Mouse (Mus musculus) midbrain, embryonic 10.5 days (tissue): Measurements from ENCODE around the gene Sh2b2. TPM values are rescaled to one million over a fixed set of nuclear protein-coding genes. Genes with fewer than 3 reads are reported as not detected.

ENCODE experiments used
- DNase-seq: peaks from one replicate; pipeline ENCODE4 v3.0.0-alpha.2; 2017; ENCODE audit warnings: low spot score
- H3K27ac ChIP-seq: fragments of 300-500 bp; sonication (generic); replicated peaks from 2 replicates; pipeline ENCODE4 v1.5.1; 2016; ENCODE audit warnings: mild to moderate bottlenecking
- H3K27me3 ChIP-seq: fragments of 300-500 bp; sonication (generic); 2 replicates; pipeline ENCODE4 v1.6.1; 2016; ENCODE audit warnings: low read depth, mild to moderate bottlenecking; ENCODE audit not compliant: poor library complexity, severe bottlenecking
- H3K36me3 ChIP-seq: fragments of 300-500 bp; sonication (generic); 2 replicates; pipeline ENCODE4 v1.6.1; 2016; ENCODE audit warnings: mild to moderate bottlenecking, moderate library complexity
- H3K4me1 ChIP-seq: fragments of 300-500 bp; sonication (generic); 2 replicates; pipeline ENCODE4 v1.6.1; 2016
- H3K4me3 ChIP-seq: fragments of 300-500 bp; sonication (generic); 2 replicates; pipeline ENCODE4 v1.5.1; 2016; ENCODE audit warnings: mild to moderate bottlenecking, moderate library complexity
- H3K9me3 ChIP-seq: fragments of 300-500 bp; sonication (generic); replicated peaks from 2 replicates; pipeline ENCODE4 v1.6.1; 2016; ENCODE audit warnings: mild to moderate bottlenecking
- WGBS: fragments of 180-500 bp; shearing (Covaris S2); methylation state at CpG from one replicate; pipeline ENCODE4 v1.1.7; 2016; 5-methylcytosine and 5-hydroxymethylcytosine counted together
- polyA plus RNA-seq: library from polyadenylated mRNA; unstranded; fragments of >200 nt; fragmentation: Nextera tagmentation; extraction: Ambion mirVana; gene quantifications from 2 replicates; pipeline ENCODE4 v1.2.1, GENCODE M21; 2016

Gene Sh2b2
- polyA plus RNA-seq = 13.2 and 13.7 TPM in 2 replicates

DNA sequence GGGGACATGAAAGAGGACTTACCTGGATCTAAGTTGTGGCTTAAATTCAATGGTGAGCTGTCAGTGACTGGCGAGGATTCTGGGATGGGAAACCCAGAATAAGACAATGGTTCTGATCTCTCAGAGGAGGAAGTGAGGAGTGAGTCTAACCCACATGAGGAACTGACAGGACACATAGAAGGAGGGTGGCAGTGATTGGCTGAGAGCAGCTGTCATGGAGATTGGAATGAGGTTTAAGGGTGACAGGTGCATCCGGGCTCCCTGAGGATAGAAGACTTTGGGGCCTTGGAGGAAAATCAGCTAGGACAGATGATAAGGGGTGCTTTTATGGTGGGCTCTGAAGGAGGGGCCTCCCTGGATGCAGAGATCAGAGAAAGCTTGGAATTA is at the start of gene Sh2b2:
Gene Sh2b2, minus strand, starts transcription at position 105 of the 387 bp plus-strand sequence.
- peak within 1 kb of the TSS; percentile 68 for H3K4me3 ChIP-seq
- H3K9me3 ChIP-seq = no peaks in the 10 kb centered on the region
- peaks cover 22% of the 10 kb centered on the region for H3K36me3 ChIP-seq
- 80% methylated on average over 2 of the region's 2 CpGs for WGBS
- H3K4me1 ChIP-seq = peaks cover 50% of the 10 kb centered on the region
- H3K27me3 ChIP-seq = peaks cover 9% of the 10 kb centered on the region
- DNase-seq = no peak
- peak within 1 kb of the TSS; percentile 90 for H3K27ac ChIP-seq

DNA sequence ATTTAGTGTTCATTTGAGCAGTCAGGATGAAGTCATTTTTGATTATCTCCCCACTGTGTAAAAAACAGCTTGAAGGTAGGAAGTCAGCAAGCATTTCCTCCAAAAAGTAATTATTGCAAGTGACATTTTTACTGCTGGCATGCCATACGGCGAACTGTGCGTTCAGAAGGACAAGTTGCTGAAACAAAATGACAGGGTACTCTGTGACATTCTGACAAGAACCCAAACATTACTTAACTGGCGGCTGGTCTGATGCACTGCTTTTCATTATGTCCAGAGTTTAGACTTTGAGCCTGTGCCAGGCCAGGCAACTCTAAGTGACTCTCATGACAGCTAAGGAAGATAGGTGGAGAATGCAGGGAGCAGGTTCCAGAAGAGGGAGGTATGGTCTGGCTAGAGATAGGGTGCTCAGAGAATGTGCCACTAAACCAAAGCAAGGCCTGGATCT is 46.6 kb upstream of the Sh2b2 start:
- 94% methylated on average over 4 of the region's 4 CpGs for WGBS
- Histone ChIP-seq H3K4me3 (no peak overlapping the region), H3K27ac (no peak overlapping the region), H3K36me3 (peaks cover 93% of the 10 kb centered on the region), H3K4me1 (no peaks in the 10 kb centered on the region), H3K27me3 (no peaks in the 10 kb centered on the region), H3K9me3 (no peaks in the 10 kb centered on the region)
- DNase-seq = no peak

DNA sequence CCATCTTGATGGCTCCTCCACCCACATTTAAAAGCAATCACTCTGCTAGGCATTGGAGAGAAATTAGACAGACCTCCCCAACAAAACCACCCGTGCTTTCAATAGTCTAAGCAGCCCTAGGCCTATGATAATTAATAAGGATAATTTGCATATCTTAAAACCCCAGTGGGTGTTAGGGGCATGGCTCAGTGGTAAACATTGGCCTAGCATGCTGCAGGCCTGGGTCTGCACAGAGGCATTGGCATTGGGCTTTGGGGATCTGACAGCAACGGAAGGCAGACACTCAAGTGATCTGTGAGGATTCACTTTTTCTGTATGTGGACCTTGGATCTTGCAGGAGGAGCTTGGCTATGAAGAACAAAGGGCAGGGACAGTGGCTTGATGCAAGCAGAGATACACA is 46.0 kb upstream of the Sh2b2 start:
- DNase-seq = no peak
- Histone ChIP-seq H3K27ac (no peak overlapping the region), H3K36me3 (peaks cover 93% of the 10 kb centered on the region), H3K4me1 (no peaks in the 10 kb centered on the region), H3K27me3 (no peaks in the 10 kb centered on the region), H3K4me3 (no peak overlapping the region), H3K9me3 (no peaks in the 10 kb centered on the region)
- 93% methylated on average over 2 of the region's 2 CpGs for WGBS

DNA sequence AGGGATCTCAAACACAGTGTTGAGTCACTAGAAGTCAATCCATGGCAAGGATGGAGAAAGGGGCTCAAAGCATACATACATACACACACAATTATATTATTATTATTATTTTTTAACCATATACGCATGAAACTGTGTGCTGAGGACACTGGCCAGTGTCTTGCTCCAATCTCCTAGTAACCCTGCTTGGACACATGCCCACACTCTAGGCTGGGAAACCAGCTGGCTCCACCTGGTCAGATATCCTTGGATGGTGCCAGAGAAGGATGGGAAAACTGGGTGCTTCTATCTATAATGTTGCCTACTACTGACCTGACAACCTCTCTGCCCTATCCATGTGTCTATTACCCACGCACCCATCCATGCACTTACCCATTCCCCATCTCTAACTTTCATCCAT is 45.2 kb upstream of the Sh2b2 start:
- peaks cover 92% of the 10 kb centered on the region for H3K36me3 ChIP-seq

DNA sequence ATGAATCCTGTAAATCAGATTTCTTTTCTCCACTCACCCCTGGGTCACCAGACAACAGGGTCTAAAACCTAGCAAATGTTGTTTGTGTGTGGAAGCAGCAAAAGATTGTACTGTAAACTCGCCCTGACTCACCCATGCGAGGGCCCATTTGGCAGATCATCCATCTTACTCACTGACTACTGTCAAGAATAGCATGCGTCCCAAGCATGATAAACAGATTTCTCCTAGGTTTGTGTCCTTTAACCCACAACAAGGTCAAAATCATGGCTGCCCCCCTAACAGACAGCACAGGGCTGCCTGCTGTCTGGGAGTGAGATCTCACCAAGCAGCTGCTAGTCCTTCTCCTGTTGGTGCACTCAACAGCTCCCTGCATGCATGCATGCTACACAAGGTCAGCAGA is 43.4 kb upstream of the Sh2b2 start:
- Histone ChIP-seq H3K4me3 (no peak overlapping the region), H3K4me1 (no peaks in the 10 kb centered on the region), H3K36me3 (peaks cover 92% of the 10 kb centered on the region), H3K9me3 (no peaks in the 10 kb centered on the region), H3K27ac (no peak overlapping the region), H3K27me3 (no peaks in the 10 kb centered on the region)
- WGBS = 96% methylated on average over 3 of the region's 3 CpGs
- no peak for DNase-seq

More for the DNA sequence above, 45.2 kb upstream of the Sh2b2 start:
- Histone ChIP-seq H3K27me3 (no peaks in the 10 kb centered on the region), H3K27ac (no peak overlapping the region), H3K9me3 (no peaks in the 10 kb centered on the region), H3K4me1 (no peaks in the 10 kb centered on the region), H3K4me3 (no peak overlapping the region)
- 93% methylated on average over 2 of the region's 2 CpGs for WGBS
- DNase-seq = no peak

DNA sequence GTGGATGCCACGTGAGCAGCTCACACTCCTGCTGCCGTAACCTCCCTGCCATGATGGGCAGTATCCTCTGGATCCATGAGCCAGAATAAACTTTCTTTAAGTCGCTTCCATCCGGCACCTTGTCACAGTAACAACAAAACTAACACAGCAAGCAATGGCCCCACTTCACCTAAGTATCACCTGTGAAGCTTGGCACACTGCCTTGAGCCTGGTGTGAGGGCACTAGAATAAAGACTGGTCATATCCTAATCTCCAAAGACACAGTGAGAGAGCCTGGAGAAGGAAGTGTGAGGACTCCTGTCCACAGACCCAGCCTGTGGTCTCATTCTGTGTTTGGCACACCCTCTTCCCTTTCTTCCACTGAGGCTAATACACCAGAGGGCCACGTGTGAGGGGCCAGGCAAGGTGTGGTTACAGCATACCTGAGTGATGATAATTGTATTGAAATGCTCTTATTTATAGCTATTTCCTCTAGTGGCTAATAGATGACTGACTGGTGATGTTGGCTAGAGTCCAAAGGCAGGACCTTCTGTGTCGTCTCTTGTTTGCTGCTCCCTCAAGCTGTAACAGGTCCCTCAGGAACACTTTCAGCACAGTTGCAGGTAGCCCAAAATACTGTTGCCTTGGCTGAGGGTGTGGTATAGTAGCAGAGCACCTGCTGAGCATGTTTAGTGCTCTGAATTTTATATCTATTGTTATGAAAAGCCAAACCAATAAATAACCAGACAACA is 42.2 kb upstream of the Sh2b2 start:
- Histone ChIP-seq H3K27me3 (no peaks in the 10 kb centered on the region), H3K4me1 (no peaks in the 10 kb centered on the region), H3K36me3 (peaks cover 94% of the 10 kb centered on the region), H3K27ac (no peak overlapping the region), H3K4me3 (no peak overlapping the region), H3K9me3 (no peaks in the 10 kb centered on the region)
- WGBS = 94% methylated on average over 6 of the region's 6 CpGs
- DNase-seq = no peak

DNA sequence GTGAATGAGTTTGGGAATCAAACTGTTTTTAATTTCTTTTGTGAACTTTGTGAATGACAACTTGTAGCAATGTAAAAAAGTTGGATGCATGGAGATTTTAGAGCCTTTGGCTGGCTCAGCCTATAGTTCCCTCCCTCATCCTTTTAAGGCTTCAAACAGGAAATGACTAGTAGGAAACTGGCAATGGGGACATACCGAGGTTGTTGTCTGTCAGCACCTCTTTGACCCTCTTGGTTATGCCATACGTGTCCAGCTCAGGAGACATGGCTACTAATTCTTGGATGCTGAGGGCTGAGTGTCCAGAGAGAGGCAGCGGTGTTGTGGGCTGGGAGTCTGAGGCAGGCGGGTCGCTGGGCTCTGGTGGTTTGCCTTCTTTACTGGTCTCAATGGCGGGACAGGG is 40.2 kb upstream of the Sh2b2 start:
- 91% methylated on average over 6 of the region's 6 CpGs for WGBS
- Histone ChIP-seq H3K36me3 (peaks cover 96% of the 10 kb centered on the region), H3K27ac (no peak overlapping the region), H3K27me3 (no peaks in the 10 kb centered on the region), H3K9me3 (no peaks in the 10 kb centered on the region), H3K4me3 (no peak overlapping the region), H3K4me1 (no peaks in the 10 kb centered on the region)
- DNase-seq = no peak

DNA sequence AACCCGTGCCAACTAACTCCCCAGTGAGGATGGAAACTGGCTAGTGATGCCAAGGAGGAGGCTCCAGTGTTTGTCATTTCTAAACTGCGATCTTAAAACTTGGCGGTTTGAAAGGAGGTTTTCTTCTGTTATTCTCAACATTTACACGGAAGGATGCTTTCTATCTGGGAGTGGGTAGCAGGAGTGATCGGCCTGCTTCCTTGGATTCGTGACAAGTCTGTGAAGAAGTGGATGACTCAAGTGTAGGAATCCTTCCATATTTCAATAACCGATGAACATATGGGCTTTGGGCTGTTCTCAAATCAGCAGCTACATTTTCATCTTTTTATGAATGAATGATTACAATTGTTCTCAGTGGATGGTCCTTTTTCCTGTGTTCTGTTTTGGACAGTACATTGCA is 38.8 kb upstream of the Sh2b2 start:
- no peaks in the 10 kb centered on the region for H3K9me3 ChIP-seq
- WGBS = 96% methylated on average over 7 of the region's 7 CpGs
- DNase-seq = no peak
- no peak overlapping the region for H3K4me3 ChIP-seq
- peaks cover 96% of the 10 kb centered on the region for H3K36me3 ChIP-seq
- H3K27me3 ChIP-seq = no peaks in the 10 kb centered on the region
- H3K27ac ChIP-seq = no peak overlapping the region
- H3K4me1 ChIP-seq = no peaks in the 10 kb centered on the region

DNA sequence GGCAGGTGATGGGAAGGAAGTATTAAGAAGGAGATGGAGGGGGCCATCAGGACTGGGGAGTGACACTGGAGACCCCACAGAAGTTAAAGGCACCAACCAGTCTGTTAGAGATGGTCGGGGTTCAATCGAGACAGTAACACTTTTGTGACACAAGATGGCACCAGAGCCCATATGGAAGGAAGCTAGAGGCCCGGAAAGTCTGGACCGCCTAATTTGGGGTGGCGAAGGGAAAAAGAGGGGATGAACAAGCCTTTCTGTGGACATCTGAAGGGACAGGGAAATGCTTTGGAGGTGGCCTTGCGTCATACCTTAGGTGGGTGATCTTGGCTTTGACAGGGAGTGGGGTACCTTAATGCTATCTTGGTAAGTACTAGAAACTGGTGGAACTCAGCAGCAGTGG is 35.0 kb upstream of the Sh2b2 start:
- Histone ChIP-seq H3K9me3 (no peaks in the 10 kb centered on the region), H3K4me3 (no peak overlapping the region), H3K4me1 (no peaks in the 10 kb centered on the region), H3K36me3 (peaks cover 100% of the 10 kb centered on the region), H3K27ac (no peak overlapping the region), H3K27me3 (no peaks in the 10 kb centered on the region)
- DNase-seq = no peak
- WGBS = 69% methylated on average over 6 of the region's 6 CpGs

DNA sequence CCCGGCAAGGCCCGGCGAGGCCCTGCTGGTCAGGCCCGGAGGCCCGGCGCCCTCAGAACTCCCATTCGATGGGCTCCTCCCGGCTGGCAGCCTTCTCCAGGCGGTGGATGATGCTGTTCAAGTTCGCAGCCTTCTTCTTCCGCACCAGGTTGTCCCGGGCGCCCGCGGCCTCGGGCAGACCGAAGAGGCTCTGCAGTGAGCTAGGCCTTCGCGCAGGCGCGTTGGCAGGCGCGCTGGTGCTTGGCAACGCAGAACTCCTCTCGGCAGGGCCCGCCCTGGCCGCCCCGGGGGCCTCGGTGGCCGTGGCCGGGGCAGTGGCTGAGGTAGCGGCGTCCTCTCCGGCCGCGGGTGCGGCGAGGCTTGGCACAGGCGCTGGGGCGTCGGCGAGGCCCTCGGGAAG is 28.4 kb upstream of the Sh2b2 start:
- Histone ChIP-seq H3K27ac (no peak overlapping the region), H3K4me1 (peaks cover 7% of the 10 kb centered on the region; the same call in 1 of the 2 replicates), H3K27me3 (no peaks in the 10 kb centered on the region), H3K36me3 (peaks cover 94% of the 10 kb centered on the region), H3K4me3 (no peak overlapping the region), H3K9me3 (no peaks in the 10 kb centered on the region)
- DNase-seq = no peak
- WGBS = 95% methylated on average over 43 of the region's 43 CpGs

DNA sequence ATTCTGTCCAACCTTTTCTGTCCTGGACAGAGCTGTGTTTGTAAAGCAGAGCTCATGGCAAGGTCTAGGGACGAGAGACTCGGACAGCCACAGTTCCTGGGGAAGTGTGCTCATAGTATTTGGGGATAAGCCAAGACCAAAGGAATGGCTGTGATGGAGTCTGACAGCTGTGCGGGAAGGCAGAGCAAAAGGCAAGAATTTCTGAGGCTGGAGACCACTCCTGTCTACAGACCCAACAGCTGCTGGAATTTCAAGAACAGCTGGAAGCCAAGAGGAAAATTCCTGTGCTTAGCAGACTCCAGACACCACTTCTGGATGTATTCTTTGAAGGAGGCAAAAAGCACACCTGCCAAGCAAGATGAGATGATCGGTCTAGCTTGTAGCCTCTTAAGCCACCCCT is 23.6 kb upstream of the Sh2b2 start:
- 80% methylated on average over 4 of the region's 4 CpGs for WGBS
- DNase-seq = no peak

DNA sequence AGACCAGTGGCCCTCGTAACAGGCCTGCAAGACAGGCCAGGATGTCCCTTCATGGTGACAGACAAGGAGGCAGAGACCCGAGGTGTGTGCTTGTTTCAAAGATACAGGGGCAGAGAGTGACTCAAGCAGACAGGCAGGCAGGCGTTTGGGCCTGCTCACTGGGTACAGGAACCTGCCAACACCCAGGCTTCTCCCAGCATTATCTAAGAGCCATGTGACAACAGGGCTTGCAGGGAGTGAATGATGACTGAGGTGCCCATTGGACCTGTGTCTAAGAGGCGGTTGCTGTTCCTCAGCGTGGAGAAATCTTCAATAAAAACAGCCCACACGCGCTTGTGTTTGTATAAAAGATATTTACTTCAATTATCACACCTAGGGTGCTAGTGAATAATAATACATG is 19.7 kb upstream of the Sh2b2 start:
- Histone ChIP-seq H3K4me3 (no peak overlapping the region), H3K27ac (no peak overlapping the region), H3K27me3 (no peaks in the 10 kb centered on the region), H3K36me3 (peaks cover 10% of the 10 kb centered on the region), H3K9me3 (no peaks in the 10 kb centered on the region), H3K4me1 (peaks cover 7% of the 10 kb centered on the region; the same call in 1 of the 2 replicates)
- DNase-seq = no peak
- 89% methylated on average over 7 of the region's 7 CpGs for WGBS

More for the DNA sequence above, 23.6 kb upstream of the Sh2b2 start:
- H3K27me3 ChIP-seq = no peaks in the 10 kb centered on the region
- H3K27ac ChIP-seq = no peak overlapping the region
- H3K36me3 ChIP-seq = peaks cover 46% of the 10 kb centered on the region
- H3K9me3 ChIP-seq = no peaks in the 10 kb centered on the region
- H3K4me1 ChIP-seq = peaks cover 7% of the 10 kb centered on the region; the same call in 1 of the 2 replicates
- no peak overlapping the region for H3K4me3 ChIP-seq

DNA sequence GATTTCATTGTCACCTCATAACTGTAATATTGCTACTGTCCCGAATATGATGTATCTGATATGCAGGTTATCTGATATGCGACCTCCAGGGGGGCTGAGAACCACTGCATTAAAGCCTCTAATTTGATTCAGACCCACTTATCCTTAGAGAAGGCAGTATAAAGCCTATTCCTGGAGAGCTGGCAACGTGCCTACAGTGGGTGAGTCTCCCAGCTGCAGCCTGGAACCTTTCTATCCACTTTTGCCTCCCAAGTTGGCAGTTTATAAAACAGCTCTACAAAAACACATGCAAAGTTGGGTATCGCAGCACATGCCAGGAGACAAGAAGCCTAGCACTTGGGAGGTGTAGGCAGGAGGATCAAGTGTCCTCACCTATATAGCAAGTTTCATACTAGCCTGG is 17.0 kb upstream of the Sh2b2 start:
- no peak overlapping the region for H3K4me3 ChIP-seq
- no peaks in the 10 kb centered on the region for H3K36me3 ChIP-seq
- H3K4me1 ChIP-seq = no peaks in the 10 kb centered on the region
- H3K27ac ChIP-seq = no peak overlapping the region
- no peaks in the 10 kb centered on the region for H3K9me3 ChIP-seq
- no peak for DNase-seq
- H3K27me3 ChIP-seq = no peaks in the 10 kb centered on the region
- WGBS = 88% methylated on average over 4 of the region's 4 CpGs
